Mouse (Mus musculus): ENCODE measurements around the gene Sdc3. TPM values are rescaled to one million over a fixed set of nuclear protein-coding genes. Genes with fewer than 3 reads are reported as not detected.

Gene Sdc3
- polyA plus RNA-seq, 1 experiment from 2014 or later, result 20.5 TPM

DNA sequence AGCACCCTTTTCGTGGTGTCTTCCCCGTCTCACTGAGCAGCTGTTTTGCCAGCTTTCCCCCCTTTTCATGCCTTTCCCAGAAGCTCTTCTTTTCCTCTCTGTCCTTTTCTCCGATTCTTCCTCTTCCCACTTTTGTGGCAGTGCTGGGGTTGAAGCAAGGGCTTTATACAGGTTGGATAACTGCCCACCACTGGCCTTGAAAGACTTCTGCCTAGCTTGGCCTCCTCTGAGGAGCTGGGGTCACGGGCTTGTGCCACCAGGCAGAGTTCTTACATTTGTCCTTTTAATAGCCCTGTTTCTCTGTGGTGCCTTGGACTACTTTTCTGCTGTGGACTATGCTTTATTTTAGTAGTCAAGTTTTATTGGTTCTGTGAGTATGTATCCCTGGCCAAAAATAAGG lies 25.4 kb upstream of the Sdc3 start:
- 85% methylated on average over 4 of the region's 4 CpGs for WGBS
- H3K9ac ChIP-seq, result no peak overlapping the region
- no peak for ATAC-seq (ENCODE audit: borderline replicate concordance, extremely low read depth, low FRiP score, low TSS enrichment)
- H3K9me3 ChIP-seq, result no peaks in the 10 kb centered on the region
- no peak overlapping the region for H3K4me3 ChIP-seq
- H3K4me2 ChIP-seq, result no peak overlapping the region
- no peaks in the 10 kb centered on the region for H3K4me1 ChIP-seq
- H3K27ac ChIP-seq, result no peak overlapping the region
- H3K36me3 ChIP-seq, result peaks cover 88% of the 10 kb centered on the region
- H3K27me3 ChIP-seq, result no peaks in the 10 kb centered on the region

DNA sequence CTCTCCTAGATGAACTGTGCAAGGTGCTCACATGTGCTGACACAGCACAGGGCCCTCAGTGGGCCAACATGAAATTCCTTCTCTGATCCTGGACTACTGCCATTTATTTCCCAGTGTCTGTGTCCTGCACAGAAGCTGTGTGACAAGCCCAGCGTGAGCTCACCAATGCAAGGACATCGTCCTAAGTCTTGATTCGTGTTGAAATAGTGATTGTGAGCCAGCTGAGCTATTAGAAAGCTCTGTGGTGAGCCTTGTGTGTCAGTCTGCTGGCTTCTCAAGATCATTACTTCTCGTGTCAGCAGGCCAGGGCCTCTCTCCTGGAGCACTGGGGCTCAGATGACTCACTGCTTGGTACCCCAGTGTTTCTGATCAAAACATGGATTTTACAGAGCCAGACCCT lies 18.4 kb upstream of the Sdc3 start:
- Histone ChIP-seq H3K4me1 (peaks cover 7% of the 10 kb centered on the region; the same call in 1 of the 2 replicates), H3K4me3 (no peak overlapping the region), H3K9me3 (no peaks in the 10 kb centered on the region), H3K27me3 (no peaks in the 10 kb centered on the region), H3K27ac (no peak overlapping the region), H3K9ac (no peak overlapping the region), H3K4me2 (no peak overlapping the region), H3K36me3 (peaks cover 78% of the 10 kb centered on the region)
- no peak for ATAC-seq (ENCODE audit: borderline replicate concordance, extremely low read depth, low FRiP score, low TSS enrichment)
- WGBS, result 85% methylated on average over 4 of the region's 4 CpGs

DNA sequence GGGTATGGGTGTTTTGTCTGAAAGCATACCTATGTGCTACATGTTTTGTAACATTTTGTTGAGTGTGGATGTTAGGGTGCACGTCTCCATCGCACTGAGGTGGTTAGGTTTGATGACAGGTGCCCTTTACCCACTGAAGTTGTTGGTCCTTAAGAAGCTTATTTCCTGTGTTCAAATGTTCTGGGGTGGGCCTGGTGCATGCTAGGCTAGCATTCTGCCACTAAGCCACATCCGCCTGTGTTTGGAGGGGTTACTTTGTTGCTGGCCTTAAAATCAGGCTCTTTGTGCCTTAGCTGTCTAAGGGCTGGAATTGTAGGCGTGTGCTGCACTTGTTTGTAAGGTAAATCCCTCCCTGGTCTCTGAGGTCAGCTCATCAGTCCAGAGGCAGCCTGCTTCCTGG lies 17.5 kb upstream of the Sdc3 start:
- no peak overlapping the region for H3K9ac ChIP-seq
- H3K4me2 ChIP-seq, result no peak overlapping the region
- H3K36me3 ChIP-seq, result peaks cover 80% of the 10 kb centered on the region
- H3K27ac ChIP-seq, result no peak overlapping the region
- ATAC-seq (ENCODE audit: borderline replicate concordance, extremely low read depth, low FRiP score, low TSS enrichment), result no peak
- peaks cover 7% of the 10 kb centered on the region; the same call in 1 of the 2 replicates for H3K4me1 ChIP-seq
- no peaks in the 10 kb centered on the region for H3K27me3 ChIP-seq
- WGBS, result 93% methylated on average over 4 of the region's 4 CpGs
- H3K9me3 ChIP-seq, result no peaks in the 10 kb centered on the region
- H3K4me3 ChIP-seq, result no peak overlapping the region

DNA sequence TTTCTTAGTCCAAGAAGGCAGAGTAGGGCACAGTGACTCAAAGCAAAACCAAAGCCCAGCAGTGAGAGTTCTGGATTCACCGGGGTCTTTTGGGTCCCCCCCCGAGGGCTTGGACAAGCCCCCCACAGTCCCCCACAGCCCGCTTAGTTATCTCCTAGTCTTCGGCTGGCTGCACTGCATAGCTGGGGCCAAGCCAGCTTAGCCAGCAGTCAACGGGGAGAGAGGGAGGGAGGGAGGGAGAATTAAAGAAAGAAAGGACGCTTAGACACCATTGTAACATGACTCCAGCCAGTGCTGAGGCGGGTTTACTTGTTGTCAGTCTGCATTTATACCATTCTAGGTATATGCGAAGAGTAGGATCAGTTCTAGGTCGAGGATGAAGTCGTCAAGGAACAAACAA lies 14.7 kb upstream of the Sdc3 start:
- no peak overlapping the region for H3K9ac ChIP-seq
- H3K4me3 ChIP-seq, result no peak overlapping the region
- H3K27me3 ChIP-seq, result no peaks in the 10 kb centered on the region
- no peak overlapping the region for H3K4me2 ChIP-seq
- ATAC-seq (ENCODE audit: borderline replicate concordance, extremely low read depth, low FRiP score, low TSS enrichment), result no peak
- peaks cover 7% of the 10 kb centered on the region; the same call in 1 of the 2 replicates for H3K4me1 ChIP-seq
- no peaks in the 10 kb centered on the region for H3K9me3 ChIP-seq
- H3K27ac ChIP-seq, result no peak overlapping the region
- WGBS, result 48% methylated on average over 10 of the region's 10 CpGs
- H3K36me3 ChIP-seq, result peaks cover 75% of the 10 kb centered on the region

DNA sequence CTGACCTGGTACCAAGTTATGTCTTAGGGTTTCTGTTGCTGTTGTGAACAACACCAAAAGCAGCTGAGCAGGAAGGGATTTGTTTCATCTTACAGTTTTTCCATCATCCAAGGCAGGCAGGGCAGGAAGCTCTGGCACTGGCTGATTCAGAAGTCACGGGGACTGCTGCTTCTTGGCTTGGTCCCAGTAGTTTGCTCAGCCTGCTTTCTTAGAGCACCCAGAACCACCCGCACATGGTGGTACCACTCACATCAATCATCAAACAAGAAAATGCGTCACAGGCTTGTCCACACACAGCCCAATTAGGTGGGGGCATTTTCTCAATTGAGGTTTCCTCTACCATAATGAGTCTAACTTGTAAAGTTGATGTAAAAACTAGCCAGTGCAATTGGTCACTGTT lies 13.3 kb upstream of the Sdc3 start:
- WGBS, result 59% methylated on average over 3 of the region's 3 CpGs
- H3K36me3 ChIP-seq, result peaks cover 61% of the 10 kb centered on the region
- peaks cover 7% of the 10 kb centered on the region; the same call in 1 of the 2 replicates for H3K4me1 ChIP-seq
- no peak overlapping the region for H3K27ac ChIP-seq
- H3K9me3 ChIP-seq, result no peaks in the 10 kb centered on the region
- no peak for ATAC-seq (ENCODE audit: borderline replicate concordance, extremely low read depth, low FRiP score, low TSS enrichment)
- H3K4me2 ChIP-seq, result no peak overlapping the region
- H3K9ac ChIP-seq, result no peak overlapping the region
- no peaks in the 10 kb centered on the region for H3K27me3 ChIP-seq
- H3K4me3 ChIP-seq, result no peak overlapping the region

DNA sequence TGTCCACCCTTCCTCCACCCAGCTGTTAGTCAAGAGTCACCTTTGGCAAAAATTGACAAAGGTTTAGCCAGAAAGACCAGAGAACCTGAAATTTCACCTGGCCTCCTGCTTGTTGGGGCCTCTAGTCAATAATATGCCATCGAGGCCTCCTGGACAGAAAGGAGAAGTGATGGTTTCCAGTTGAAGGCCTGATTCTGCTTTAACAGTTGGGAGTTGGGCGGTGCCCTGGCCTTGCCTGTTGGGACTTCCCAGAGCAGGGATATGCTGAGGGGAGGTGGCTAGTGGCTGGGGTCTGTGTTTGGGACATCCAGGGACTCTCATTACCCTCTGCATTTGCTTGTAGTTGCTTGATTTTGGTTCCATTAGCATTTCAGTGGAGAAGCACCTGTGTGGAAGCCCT lies 9.8 kb upstream of the Sdc3 start:
- Histone ChIP-seq H3K4me2 (no peak overlapping the region), H3K27ac (no peak overlapping the region), H3K36me3 (peaks cover 33% of the 10 kb centered on the region), H3K9me3 (no peaks in the 10 kb centered on the region), H3K9ac (no peak overlapping the region), H3K27me3 (no peaks in the 10 kb centered on the region), H3K4me1 (peaks cover 3% of the 10 kb centered on the region; the same call in 1 of the 2 replicates), H3K4me3 (no peak overlapping the region)
- WGBS, result 87% methylated on average over 2 of the region's 2 CpGs
- ATAC-seq (ENCODE audit: borderline replicate concordance, extremely low read depth, low FRiP score, low TSS enrichment), result no peak

DNA sequence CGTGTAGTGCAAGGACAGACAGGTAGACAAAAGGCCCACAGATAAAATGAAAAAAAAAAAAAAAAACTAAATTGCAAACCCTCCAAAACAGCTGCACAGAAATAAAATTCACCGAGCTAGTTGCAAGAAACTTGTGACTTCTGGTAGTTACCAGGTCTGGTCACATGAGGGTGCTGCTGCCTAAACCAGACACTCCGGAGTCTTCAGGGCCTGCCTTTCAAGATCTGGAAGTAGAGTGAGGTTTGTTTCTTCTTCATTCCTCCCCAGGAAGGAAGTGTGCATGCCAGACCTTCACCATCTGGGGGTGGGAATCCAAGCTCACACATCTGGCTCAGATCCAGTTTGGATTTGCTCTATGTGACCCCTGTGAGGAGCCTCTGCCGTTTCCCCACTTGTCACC lies 7.6 kb upstream of the Sdc3 start:
- H3K27me3 ChIP-seq, result no peaks in the 10 kb centered on the region
- no peaks in the 10 kb centered on the region for H3K4me1 ChIP-seq
- H3K9ac ChIP-seq, result no peak overlapping the region
- H3K36me3 ChIP-seq, result peaks cover 20% of the 10 kb centered on the region
- no peak overlapping the region for H3K27ac ChIP-seq
- 21% methylated on average over 4 of the region's 4 CpGs for WGBS
- H3K4me3 ChIP-seq, result no peak overlapping the region
- no peak for ATAC-seq (ENCODE audit: borderline replicate concordance, extremely low read depth, low FRiP score, low TSS enrichment)
- no peaks in the 10 kb centered on the region for H3K9me3 ChIP-seq
- H3K4me2 ChIP-seq, result no peak overlapping the region

DNA sequence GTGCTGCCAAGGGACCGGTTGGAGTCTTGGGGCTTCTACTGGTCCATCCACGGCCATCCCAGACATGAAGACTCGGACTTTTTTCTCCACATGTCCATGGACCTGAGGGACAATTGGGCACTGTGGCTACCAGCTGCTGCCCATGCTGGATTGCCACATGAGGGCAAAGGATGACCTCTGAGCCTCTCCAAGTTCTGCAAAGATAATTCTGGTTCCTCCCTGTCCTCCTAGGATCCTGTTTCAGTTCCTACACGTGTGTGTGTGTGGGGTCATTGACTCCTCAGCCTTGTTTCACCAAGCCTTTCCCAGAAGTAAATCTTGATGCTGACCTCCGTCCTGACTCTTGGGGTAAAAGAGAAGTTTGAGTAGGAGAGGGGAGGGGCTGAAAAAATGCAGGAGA lies 4.8 kb upstream of the Sdc3 start:
- peaks cover 6% of the 10 kb centered on the region for H3K4me1 ChIP-seq
- no peak overlapping the region for H3K27ac ChIP-seq
- no peak overlapping the region for H3K4me3 ChIP-seq
- H3K9me3 ChIP-seq, result no peaks in the 10 kb centered on the region
- 72% methylated on average over 5 of the region's 5 CpGs for WGBS
- no peaks in the 10 kb centered on the region for H3K36me3 ChIP-seq
- H3K9ac ChIP-seq, result no peak overlapping the region
- no peak overlapping the region for H3K4me2 ChIP-seq
- H3K27me3 ChIP-seq, result no peaks in the 10 kb centered on the region
- ATAC-seq (ENCODE audit: borderline replicate concordance, extremely low read depth, low FRiP score, low TSS enrichment), result no peak

DNA sequence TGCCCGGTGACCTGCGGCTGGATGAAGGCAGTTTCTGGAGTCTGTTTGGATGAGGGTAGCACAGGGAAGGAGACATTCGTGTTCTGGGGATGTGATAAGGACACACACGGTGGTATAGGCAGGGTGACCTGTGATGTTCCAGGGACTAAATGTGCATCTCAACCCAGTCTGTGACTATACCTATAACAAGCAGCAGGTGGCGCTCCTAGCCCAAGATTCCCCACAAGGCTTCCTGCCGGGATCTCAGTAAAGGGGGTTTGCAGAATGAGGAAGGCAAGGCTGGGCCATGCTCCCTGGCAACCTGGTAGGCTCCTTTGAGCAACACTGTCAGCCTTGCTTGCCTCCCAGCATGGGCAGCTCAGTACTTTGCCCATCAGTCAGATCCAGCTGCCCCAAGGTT lies 2.2 kb upstream of the Sdc3 start:
- no peak overlapping the region for H3K4me3 ChIP-seq
- no peaks in the 10 kb centered on the region for H3K36me3 ChIP-seq
- H3K27me3 ChIP-seq, result no peaks in the 10 kb centered on the region
- no peak for ATAC-seq (ENCODE audit: borderline replicate concordance, extremely low read depth, low FRiP score, low TSS enrichment)
- H3K4me2 ChIP-seq, result no peak overlapping the region
- H3K4me1 ChIP-seq, result peaks cover 20% of the 10 kb centered on the region
- H3K27ac ChIP-seq, result no peak overlapping the region
- H3K9ac ChIP-seq, result no peak overlapping the region
- no peaks in the 10 kb centered on the region for H3K9me3 ChIP-seq
- WGBS, result 9% methylated on average over 6 of the region's 6 CpGs

DNA sequence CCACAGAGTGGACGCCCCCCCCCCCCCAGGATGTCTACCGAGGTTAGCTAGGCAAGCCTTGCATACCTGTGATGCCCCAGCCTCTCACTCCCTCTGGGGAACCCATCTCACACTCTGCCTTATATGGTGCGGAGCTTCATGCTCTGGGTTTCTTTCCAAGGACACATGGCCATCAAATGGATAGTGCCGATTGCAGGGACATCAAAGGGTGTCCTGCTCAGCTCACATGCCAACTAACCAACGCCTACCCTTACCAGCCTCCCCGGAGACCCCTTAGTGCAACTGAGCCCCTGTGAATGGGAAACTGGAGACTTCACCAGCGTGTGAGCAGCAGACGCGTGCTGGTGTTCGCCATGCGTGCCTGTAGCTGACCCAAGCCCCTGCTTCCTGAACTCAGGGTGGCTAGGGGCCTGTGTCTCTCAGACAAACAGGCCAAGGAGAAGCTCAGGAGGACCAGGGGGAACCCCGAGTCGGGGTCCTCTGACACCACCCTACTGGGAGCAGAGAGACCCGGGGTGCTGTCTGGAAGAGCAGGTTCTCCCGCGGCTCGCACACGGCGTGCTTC lies 444 bp upstream of the Sdc3 start:
- Histone ChIP-seq H3K4me2 (peak overlapping the region; percentile 99), H3K36me3 (no peaks in the 10 kb centered on the region), H3K27me3 (no peaks in the 10 kb centered on the region), H3K9me3 (no peaks in the 10 kb centered on the region), H3K4me1 (peaks cover 24% of the 10 kb centered on the region), H3K9ac (peak overlapping the region; percentile 93), H3K27ac (no peak overlapping the region), H3K4me3 (peak overlapping the region; percentile 88)
- ATAC-seq (ENCODE audit: borderline replicate concordance, extremely low read depth, low FRiP score, low TSS enrichment), result peak; percentile 20
- 11% methylated on average over 14 of the region's 19 CpGs for WGBS

DNA sequence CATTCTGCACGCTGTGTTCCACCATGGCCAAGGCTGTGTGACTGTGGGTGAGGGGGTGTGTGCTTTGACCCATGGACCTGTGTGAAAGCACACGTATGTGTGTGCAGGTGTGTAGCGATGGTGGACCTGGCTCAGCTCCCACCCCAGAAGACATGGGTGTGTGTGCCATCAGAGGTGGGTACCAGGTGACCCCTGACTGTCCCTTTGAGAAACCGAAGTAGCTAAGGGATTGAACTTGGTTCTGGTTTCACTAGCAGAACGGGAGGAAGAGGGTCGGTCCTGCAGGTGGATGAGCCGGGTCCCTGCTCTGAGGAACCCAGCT lies 804 bp downstream of the Sdc3 start:
- Histone ChIP-seq H3K9ac (peak overlapping the region; percentile 93), H3K27me3 (no peaks in the 10 kb centered on the region), H3K36me3 (no peaks in the 10 kb centered on the region), H3K4me3 (peak overlapping the region; percentile 88), H3K4me2 (peak overlapping the region; percentile 99), H3K9me3 (no peaks in the 10 kb centered on the region), H3K4me1 (peaks cover 37% of the 10 kb centered on the region), H3K27ac (no peak overlapping the region)
- WGBS, result 42% methylated on average over 7 of the region's 7 CpGs
- ATAC-seq (ENCODE audit: borderline replicate concordance, extremely low read depth, low FRiP score, low TSS enrichment), result no peak; the same call in 1 of the 2 replicates

DNA sequence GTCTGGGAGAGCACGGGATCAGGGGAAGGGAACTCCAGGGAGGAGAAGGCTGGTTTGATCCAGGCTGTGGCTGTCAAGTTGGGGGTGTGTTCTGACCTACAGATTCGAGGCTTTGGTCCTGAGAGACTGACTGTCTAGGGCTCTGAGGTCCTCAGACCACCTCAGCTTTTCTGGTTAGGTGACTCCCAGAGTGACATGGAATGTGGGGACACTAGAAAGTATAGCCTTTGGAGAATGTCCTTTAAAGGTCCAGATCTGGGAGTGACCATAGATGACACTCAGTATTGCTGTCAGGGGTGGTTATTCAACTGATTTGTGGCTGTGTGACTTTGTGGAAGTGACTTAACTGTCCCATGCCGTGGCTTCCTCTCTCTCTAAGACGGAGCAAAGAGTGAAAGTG lies 2.4 kb downstream of the Sdc3 start:
- H3K36me3 ChIP-seq, result no peaks in the 10 kb centered on the region
- H3K4me3 ChIP-seq, result no peak overlapping the region
- no peaks in the 10 kb centered on the region for H3K27me3 ChIP-seq
- H3K9me3 ChIP-seq, result no peaks in the 10 kb centered on the region
- 35% methylated on average over 4 of the region's 4 CpGs for WGBS
- peaks cover 53% of the 10 kb centered on the region for H3K4me1 ChIP-seq
- no peak overlapping the region for H3K27ac ChIP-seq
- H3K9ac ChIP-seq, result no peak overlapping the region
- H3K4me2 ChIP-seq, result no peak overlapping the region
- ATAC-seq (ENCODE audit: borderline replicate concordance, extremely low read depth, low FRiP score, low TSS enrichment), result no peak

DNA sequence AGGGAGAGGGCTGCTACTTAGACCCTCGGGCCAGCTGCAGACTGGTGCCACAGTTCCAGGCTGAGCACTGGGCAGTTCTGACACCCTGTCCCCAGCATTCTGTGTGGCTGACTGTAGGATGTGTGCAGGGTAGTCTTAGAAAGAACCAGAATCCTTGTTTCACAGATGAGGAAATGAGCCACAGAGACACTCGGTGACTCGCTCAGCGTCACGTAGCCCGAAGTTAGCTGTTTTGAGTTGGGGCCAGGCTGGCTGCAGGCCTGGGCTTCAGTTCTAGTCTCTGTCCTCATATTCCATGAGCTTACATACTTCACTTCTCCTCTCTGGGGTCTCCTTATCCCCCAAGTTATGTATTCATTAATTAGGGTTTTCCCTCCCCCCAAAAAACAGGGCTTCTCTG lies 3.6 kb downstream of the Sdc3 start:
- no peak overlapping the region for H3K4me3 ChIP-seq
- H3K27ac ChIP-seq, result no peak overlapping the region
- H3K36me3 ChIP-seq, result no peaks in the 10 kb centered on the region
- H3K9ac ChIP-seq, result no peak overlapping the region
- 82% methylated on average over 6 of the region's 6 CpGs for WGBS
- ATAC-seq (ENCODE audit: borderline replicate concordance, extremely low read depth, low FRiP score, low TSS enrichment), result no peak
- H3K27me3 ChIP-seq, result no peaks in the 10 kb centered on the region
- H3K9me3 ChIP-seq, result no peaks in the 10 kb centered on the region
- H3K4me1 ChIP-seq, result peaks cover 55% of the 10 kb centered on the region
- no peak overlapping the region for H3K4me2 ChIP-seq

Data from lung, embryonic 15.5 days (tissue).